ENCODE assay signal across 25 mouse cellular contexts in genomic region chr6:16963958-16964357, GRCm38 (mm10).
DNase-seq lines count a peak whose midpoint lies in the region; ATAC-seq and TF ChIP-seq lines count a peak whose summit lies in the region.
"Had no signal": no experiment of that assay in that cellular context is flagged by ENCODE, and none has a peak within 500 bp of the region (broad histone marks: within the 10 kb centered on the region; RNA-seq: fewer than 3 reads in every experiment).

No protein-coding gene starts in this region.

- no peaks in the 10 kb centered on the region for H3K36me3 ChIP-seq in liver, adult 2 months (ENCODE audit: control insufficient read depth, insufficient read depth, low read length)
- no peaks in the 10 kb centered on the region for H3K36me3 ChIP-seq in liver, embryonic 11.5 days (ENCODE audit: control insufficient read depth, insufficient read depth, low read length)
- H3K36me3 ChIP-seq: embryonic facial prominence, embryonic 15.5 days; forebrain, embryonic 10.5 days; hindbrain, embryonic 13.5 days; liver, embryonic 13.5 days had no signal

- H3K79me2 ChIP-seq in liver, adult 2 months (ENCODE audit: control insufficient read depth, insufficient read depth, low read length), result no peaks in the 10 kb centered on the region

- H3K9me3 ChIP-seq in liver, embryonic 11.5 days (ENCODE audit: control insufficient read depth, low read length), result no peaks in the 10 kb centered on the region
- H3K9me3 ChIP-seq: embryonic facial prominence, embryonic 15.5 days; forebrain, embryonic 10.5 days; hindbrain, embryonic 13.5 days; liver, embryonic 13.5 days had no signal

- no peak overlapping the region for H3K4me2 ChIP-seq in liver, embryonic 11.5 days
- H3K4me2 ChIP-seq: embryonic facial prominence, embryonic 15.5 days; heart, embryonic 11.5 days; hindbrain, embryonic 13.5 days; liver, embryonic 13.5 days had no signal

- WGBS in liver, adult 2 months, result 77% methylated on average over 3 of the region's 3 CpGs
- 40% methylated on average over 3 of the region's 3 CpGs for WGBS in liver, embryonic 11.5 days

- H3K4me3 ChIP-seq in liver, adult 2 months (ENCODE audit: insufficient read depth, low read depth, low read length), result no peak overlapping the region
- no peak overlapping the region for H3K4me3 ChIP-seq in liver, embryonic 11.5 days (ENCODE audit: low read depth, low read length)
- H3K4me3 ChIP-seq: embryonic facial prominence, embryonic 15.5 days; forebrain, embryonic 10.5 days; hindbrain, embryonic 13.5 days; layer of hippocampus, adult 2 months; liver, embryonic 13.5 days had no signal

- TF ChIP-seq POLR2A in liver, adult 2 months (IDR thresholded peaks at IDR 0.05; ENCODE audit: extremely low read depth, insufficient read depth, low read length), result no peak

- H3K27ac ChIP-seq in liver, adult 2 months (replicated peaks; ENCODE audit: insufficient read depth, low read depth, low read length), result no peak overlapping the region
- no peak overlapping the region for H3K27ac ChIP-seq in liver, embryonic 11.5 days (ENCODE audit: low read depth, low read length)
- H3K27ac ChIP-seq: embryonic facial prominence, embryonic 15.5 days; forebrain, embryonic 10.5 days; hindbrain, embryonic 13.5 days; layer of hippocampus, adult 2 months; liver, embryonic 13.5 days had no signal

- ATAC-seq in liver, embryonic 11.5 days (replicated peaks; ENCODE audit: low FRiP score), result no peak
- peak; percentile 83 for ATAC-seq in megakaryocyte, adult 5-6 weeks (ENCODE audit: poor library complexity, severe bottlenecking)
- ATAC-seq: forebrain, postnatal 0 days; inflammation-experienced regulatory T-cells, adult 6 months; midbrain, embryonic 16.5 days had no signal

- TF ChIP-seq CTCF in liver, adult 2 months (IDR thresholded peaks at IDR 0.05; ENCODE audit: low read depth, low read length), result no peak

- DNase-seq in liver, adult 2 months (ENCODE audit: extremely low read depth, low read depth, low spot score), result peak; percentile 13
- no peak for DNase-seq in liver, embryonic 11.5 days (ENCODE audit: low spot score)
- DNase-seq in spleen, postnatal 36 days (ENCODE audit: low spot score in 2 of 2), result peak; percentile 47 to 59
- no peak for DNase-seq in spleen, postnatal 4 days (ENCODE audit: low spot score in 2 of 2)
- no peak for DNase-seq in urinary bladder, postnatal 14 days (ENCODE audit: low spot score)
- no peak for DNase-seq in layer of hippocampus, postnatal 10 days (ENCODE audit: low spot score in 2 of 2)
- no peak for DNase-seq in gastrocnemius, postnatal 25 days
- DNase-seq: cerebellum, adult 11 months; cerebellum, postnatal 10 days; forebrain, postnatal 0 days; heart, postnatal 10 days; kidney, adult 2 months; kidney, postnatal 14 days; liver, embryonic 13.5 days; retina, postnatal 1 day; right cerebral cortex, postnatal 4 days; thymus, postnatal 14 days had no signal

- no peaks in the 10 kb centered on the region for H3K4me1 ChIP-seq in liver, adult 2 months (ENCODE audit: control insufficient read depth, insufficient read depth, low read length)
- H3K4me1 ChIP-seq in liver, embryonic 11.5 days (replicated peaks; ENCODE audit: control insufficient read depth, insufficient read depth, low read length), result no peaks in the 10 kb centered on the region
- H3K4me1 ChIP-seq: embryonic facial prominence, embryonic 15.5 days; forebrain, embryonic 10.5 days; hindbrain, embryonic 13.5 days; liver, embryonic 13.5 days had no signal

- no peaks in the 10 kb centered on the region for H3K27me3 ChIP-seq in liver, adult 2 months (ENCODE audit: control insufficient read depth, insufficient read depth, low read length)
- H3K27me3 ChIP-seq in liver, embryonic 11.5 days (replicated peaks; ENCODE audit: control insufficient read depth, insufficient read depth, low read length), result no peaks in the 10 kb centered on the region
- H3K27me3 ChIP-seq: embryonic facial prominence, embryonic 15.5 days; hindbrain, embryonic 13.5 days; liver, embryonic 13.5 days had no signal

- H3K9ac ChIP-seq in liver, adult 2 months (ENCODE audit: low read depth, low read length), result no peak overlapping the region
- no peak overlapping the region for H3K9ac ChIP-seq in liver, embryonic 11.5 days (ENCODE audit: low read depth, low read length)
- H3K9ac ChIP-seq: embryonic facial prominence, embryonic 15.5 days; forebrain, postnatal 0 days; hindbrain, embryonic 13.5 days; liver, embryonic 13.5 days had no signal

Comparison
In these comparisons a context has a peak if more than half of its experiments do, and no peak if none do; other contexts are left out.
1. DNase-seq: peak in liver, adult 2 months (single experiment) and spleen, postnatal 36 days (2 of 2); none in liver, embryonic 11.5 days (single experiment), spleen, postnatal 4 days (0 of 2), urinary bladder, postnatal 14 days (single experiment), layer of hippocampus, postnatal 10 days (0 of 2) and gastrocnemius, postnatal 25 days (single experiment).